Mouse (Mus musculus) ES-Bruce4 (cell line): Measurements from ENCODE around the gene D2hgdh.

ENCODE experiments used
- CTCF ChIP-seq: IDR thresholded peaks from one replicate; pipeline ENCODE4 v1.8.1; 2011; ENCODE audit warnings: low read depth, low read length
- EP300 ChIP-seq: IDR thresholded peaks from 2 replicates; pipeline ENCODE4 v1.6.1; 2011; ENCODE audit warnings: low read depth, low read length; ENCODE audit not compliant: insufficient read depth
- POLR2A ChIP-seq: IDR thresholded peaks from one replicate; pipeline ENCODE4 v1.8.1; 2011; ENCODE audit warnings: low read length; ENCODE audit not compliant: insufficient read depth

DNA sequence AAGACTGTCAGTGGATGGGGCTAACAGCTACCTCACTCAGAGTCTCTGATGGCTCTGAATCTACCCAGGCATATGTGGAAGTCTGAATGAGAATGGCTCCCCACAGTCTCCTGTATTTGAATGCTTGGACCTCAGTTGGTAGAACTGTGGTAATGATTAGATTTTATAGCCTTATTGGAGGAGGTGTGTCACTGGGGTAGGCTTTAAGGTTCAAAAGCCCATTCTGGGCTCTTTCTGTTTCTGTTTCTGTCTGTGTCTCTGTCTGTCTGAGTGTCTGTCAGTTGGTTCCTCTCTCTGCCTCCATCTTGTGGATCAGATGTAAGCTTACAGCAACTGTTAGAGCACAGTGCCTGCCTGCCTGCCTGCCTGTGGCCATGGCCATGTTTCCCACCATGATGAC, 34.9 kb downstream of the D2hgdh start:
- TF ChIP-seq CTCF (no peak), POLR2A (no peak), EP300 (no peak)
